Mouse (Mus musculus) c-Kit-positive CD71-positive TER-119-positive erythroid progenitor cells, embryonic 14.5 days (primary cell): ENCODE data around the gene Gm49340.
"Not testable (repeated sequence)": the region's sequence is repeated elsewhere in the genome, so short reads cannot be mapped to it uniquely, and the experiment has no call there.

Experiments
- DNase-seq: peaks from one replicate; pipeline ENCODE4 v3.0.0-alpha.2; 2013; ENCODE audit warnings: low spot score

Gm49340 gene

GRCm38 (mm10) chr11:73329442-73329841 lies at the start of gene Gm49340, which contains the start of the genes Aspa and Spata22:
Gene Gm49340 (plus strand): TSS chr11:73329741.
Gene Aspa (minus strand): TSS chr11:73329596.
Gene Spata22 (plus strand): TSS chr11:73329741.
- no peak for DNase-seq

DNA sequence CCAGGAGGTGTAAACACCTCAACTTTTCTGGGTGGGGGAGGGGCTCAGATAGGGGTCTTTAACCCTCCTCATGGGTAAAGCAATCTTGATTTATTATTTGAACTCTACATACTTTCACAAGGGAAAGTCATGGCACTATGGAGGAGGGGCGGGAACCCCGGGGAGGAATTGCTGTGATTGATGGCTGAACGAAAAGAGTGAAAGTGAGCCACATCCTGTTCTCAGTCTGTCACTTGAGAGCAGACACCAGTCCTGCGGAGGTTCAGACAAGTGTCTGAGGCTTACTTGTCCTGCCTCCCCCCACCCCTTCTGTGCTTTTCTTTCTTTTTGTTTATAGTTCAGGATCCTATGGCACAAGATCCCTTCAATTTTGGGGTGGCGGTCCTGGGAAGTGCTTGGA lies 48.8 kb upstream of the Gm49340 start:
- no peak for DNase-seq

DNA sequence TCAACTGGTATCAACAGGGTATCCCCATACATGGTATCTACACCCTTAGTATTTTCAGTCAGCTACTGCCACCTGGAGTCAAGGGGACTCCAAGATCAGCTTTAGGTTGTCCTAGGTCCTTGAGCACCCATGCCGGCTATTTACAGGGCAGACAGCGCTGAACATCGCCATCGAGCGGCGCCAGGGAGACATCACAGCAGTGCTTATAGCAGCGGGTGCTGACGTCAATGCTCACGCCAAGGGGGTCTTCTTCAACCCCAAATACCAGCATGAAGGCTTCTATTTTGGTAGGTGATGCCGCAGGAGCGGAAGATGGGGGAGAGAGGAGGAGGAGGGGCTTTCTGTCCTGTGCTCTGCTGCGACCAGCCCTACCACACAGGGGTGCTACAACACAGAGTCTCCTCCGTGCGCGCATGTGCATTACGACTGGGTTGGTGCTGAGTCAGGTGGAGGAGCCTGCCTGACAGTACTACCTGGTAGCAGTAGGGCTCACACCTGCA lies 48.0 kb upstream of the Gm49340 start:
- DNase-seq: no peak

DNA sequence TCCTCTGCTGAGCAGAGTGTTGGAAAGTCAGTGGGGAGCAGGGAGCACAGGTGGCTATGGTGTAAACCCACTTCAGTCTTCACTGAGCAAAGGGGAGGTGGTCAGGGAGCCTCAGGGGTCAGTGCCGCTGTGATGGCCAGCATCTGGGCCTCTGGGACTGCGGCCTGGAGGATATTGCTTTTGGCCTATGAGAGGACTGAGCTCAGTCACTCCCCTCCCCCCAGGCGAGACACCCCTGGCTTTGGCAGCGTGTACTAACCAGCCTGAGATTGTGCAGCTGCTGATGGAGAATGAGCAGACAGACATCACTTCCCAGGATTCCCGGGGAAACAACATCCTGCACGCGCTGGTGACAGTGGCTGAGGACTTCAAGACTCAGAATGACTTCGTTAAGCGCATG lies 46.2 kb upstream of the Gm49340 start:
- no peak for DNase-seq

DNA sequence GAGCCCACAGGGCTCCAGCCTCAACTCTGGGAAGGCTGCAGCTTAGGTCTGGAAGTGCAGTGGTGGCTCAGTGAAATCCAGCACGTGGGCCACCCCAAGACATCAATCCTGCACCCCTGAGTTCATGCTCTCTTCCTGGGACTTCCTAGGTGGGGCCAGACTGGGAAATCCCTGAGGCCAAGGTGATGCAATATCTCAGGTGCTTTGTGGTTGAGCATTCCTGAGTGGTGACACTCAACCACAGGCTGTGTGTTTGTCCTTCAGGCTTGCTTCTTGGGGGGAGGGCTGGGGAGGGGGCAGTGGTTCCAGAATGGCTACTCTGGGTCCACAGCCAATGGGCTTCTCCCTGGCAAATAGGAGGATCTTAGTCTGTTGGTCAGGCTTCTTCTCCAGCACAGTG lies 45.6 kb upstream of the Gm49340 start:
- no peak for DNase-seq

GRCm38 (mm10) chr11:73284351-73284750 lies 45.2 kb upstream of the Gm49340 start:
- no peak for DNase-seq

GRCm38 (mm10) chr11:73289621-73290020 lies 39.9 kb upstream of the Gm49340 start:
- DNase-seq: no peak

GRCm38 (mm10) chr11:73303123-73303522 lies 26.4 kb upstream of the Gm49340 start:
- no peak for DNase-seq

GRCm38 (mm10) chr11:73315961-73316360 lies 13.6 kb upstream of the Gm49340 start:
- DNase-seq: no peak

GRCm38 (mm10) chr11:73318581-73318980 lies 11.0 kb upstream of the Gm49340 start:
- not testable (repeated sequence) for DNase-seq

GRCm38 (mm10) chr11:73321064-73321463 lies 8.5 kb upstream of the Gm49340 start:
- not testable (repeated sequence) for DNase-seq

DNA sequence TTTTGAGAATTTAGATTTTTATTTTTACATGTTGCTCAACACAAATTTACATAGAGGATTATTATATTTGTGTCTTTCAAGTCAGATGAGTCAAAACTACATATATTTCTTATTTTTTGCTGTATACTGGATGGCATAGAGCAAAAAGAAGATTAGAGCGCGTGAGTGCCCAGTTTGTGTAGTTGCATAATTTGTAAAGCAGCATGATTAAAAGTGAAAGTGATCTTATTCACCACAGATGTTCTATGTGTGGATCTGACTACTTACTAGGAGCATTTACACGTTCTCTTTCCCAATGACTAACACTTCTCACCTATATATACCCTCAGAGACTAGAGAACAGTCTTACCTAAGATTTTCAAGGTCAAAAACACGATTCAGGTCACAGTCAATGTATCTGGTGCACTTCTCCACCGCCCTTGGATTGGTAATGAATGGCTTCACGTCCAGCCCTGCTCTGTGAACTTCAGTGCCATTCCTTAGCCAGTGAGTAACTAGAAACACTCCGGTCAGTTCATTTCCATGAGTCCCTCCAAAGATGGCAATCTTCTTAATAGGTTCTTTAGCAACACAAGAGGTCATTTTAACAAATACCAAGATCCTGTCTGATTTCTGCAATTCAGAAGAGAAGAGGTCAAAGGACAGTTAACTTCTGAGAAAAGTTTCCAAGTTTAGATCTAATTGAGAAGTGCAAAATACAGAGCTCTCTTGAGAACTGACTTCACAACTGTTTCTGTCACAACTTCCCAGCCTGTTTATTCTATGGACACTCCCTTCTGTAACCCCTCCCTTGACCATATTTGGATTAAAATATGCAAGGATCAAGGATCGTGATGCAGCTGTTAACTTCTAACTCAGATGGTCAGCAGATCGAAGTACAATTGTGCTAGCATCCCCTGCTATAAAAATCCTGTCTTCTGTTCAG lies 5.4 kb upstream of the Gm49340 start:
- no peak for DNase-seq

GRCm38 (mm10) chr11:73326485-73326886 lies 3.1 kb upstream of the Gm49340 start:
- no peak for DNase-seq

GRCm38 (mm10) chr11:73327361-73327760 lies 2.2 kb upstream of the Gm49340 start:
- no peak for DNase-seq

- DNase-seq: no peak
Measured at GRCm38 (mm10) chr11:73333357-73333756, 3.8 kb downstream of the Gm49340 start.

DNA sequence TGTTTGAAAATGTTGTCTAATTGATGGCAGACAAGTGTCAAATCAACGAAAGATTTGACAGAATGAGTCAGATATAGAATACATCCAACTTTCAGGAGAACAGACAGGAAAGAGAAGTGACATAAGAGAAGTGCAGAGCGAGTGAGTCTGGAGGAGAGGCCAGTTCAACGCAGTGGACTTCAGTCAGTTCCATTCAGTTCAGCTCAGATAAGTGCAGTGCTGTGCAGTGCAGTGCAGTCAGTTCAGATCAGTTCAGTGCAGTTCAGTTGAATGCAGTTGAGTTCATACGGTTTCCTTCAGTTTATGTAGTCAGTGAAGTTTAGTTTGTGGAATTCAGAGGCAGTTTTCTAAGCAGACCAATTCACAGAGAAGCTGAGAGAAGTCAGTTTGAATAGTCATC lies 7.4 kb downstream of the Gm49340 start:
- no peak for DNase-seq

GRCm38 (mm10) chr11:73350483-73350882 lies 20.9 kb downstream of the Gm49340 start, which contains the start of gene Olfr20:
Gene Olfr20 (plus strand): TSS chr11:73350783.
- DNase-seq: no peak

GRCm38 (mm10) chr11:73370946-73371345 lies 41.4 kb downstream of the Gm49340 start, which contains the start of gene Olfr376:
Gene Olfr376 (plus strand): TSS chr11:73371246.
- DNase-seq: no peak

- no peak for DNase-seq
Measured at GRCm38 (mm10) chr11:73395374-73395773, 65.8 kb downstream of the Gm49340 start.

DNA sequence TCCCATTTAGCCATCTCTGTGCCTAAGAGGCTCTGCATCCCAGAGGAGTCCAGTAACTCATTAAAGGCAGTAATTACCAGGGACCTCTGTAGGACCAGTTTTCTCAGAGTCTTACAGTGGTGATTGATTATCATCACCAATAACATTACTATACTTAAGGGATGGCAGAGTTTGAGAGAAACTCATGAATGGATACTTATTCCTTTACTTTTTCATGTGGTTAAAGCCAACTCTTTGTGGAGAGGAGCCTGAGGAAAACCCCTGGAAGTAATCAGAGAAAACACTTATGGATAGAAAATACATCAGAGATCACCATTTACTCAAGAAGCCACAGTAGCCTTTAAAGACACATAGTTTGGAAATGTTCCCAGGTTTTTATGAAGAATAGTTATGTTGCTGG lies 70.0 kb downstream of the Gm49340 start, which contains the start of gene Olfr1:
Gene Olfr1 (minus strand): TSS at position 101 of the 400 bp plus-strand sequence.
- DNase-seq: no peak
